19 mouse cellular contexts compared by ENCODE assay signal in genomic region chr17:14094165-14094564, GRCm38 (mm10). TPM values are rescaled to one million over a fixed set of nuclear protein-coding genes. Genes with fewer than 3 reads are reported as not detected.
DNase-seq lines count a peak whose midpoint lies in the region; ATAC-seq and TF ChIP-seq lines count a peak whose summit lies in the region.
"Not testable (repeated sequence)": the region's sequence is repeated elsewhere in the genome, so short reads cannot be mapped to it uniquely, and the experiment has no call there.
"Had no signal": no experiment of that assay in that cellular context is flagged by ENCODE, and none has a peak within 500 bp of the region (broad histone marks: within the 10 kb centered on the region; RNA-seq: fewer than 3 reads in every experiment).

No protein-coding gene starts in this region.

- DNase-seq in R1 (ENCODE audit: low read depth, low spot score): peak; percentile 30
- peak; percentile 61 for DNase-seq in heart, embryonic 10.5 days (ENCODE audit: low spot score)
- peak; percentile 22 to 31 for DNase-seq in kidney, adult 8-10 months
- peak; percentile 22 to 27 for DNase-seq in kidney, postnatal 36 days
- DNase-seq in liver, embryonic 11.5 days (ENCODE audit: low spot score); liver, embryonic 14.5 days (ENCODE audit: low read depth in 3 of 3, low spot score in 3 of 3): not testable (repeated sequence)

- not testable (repeated sequence) for H3K9me3 ChIP-seq in ES-Bruce4 (replicated peaks; ENCODE audit: control insufficient read depth, insufficient read depth, low read length, poor library complexity, severe bottlenecking); heart, embryonic 10.5 days; intestine, embryonic 16.5 days (ENCODE audit: control insufficient read depth, low read length); liver, embryonic 11.5 days (ENCODE audit: control insufficient read depth, low read length); liver, embryonic 14.5 days (ENCODE audit: control insufficient read depth, low read length)

- WGBS in heart, embryonic 10.5 days: 15% methylated on average over 4 of the region's 7 CpGs
- WGBS in intestine, embryonic 16.5 days: 42% methylated on average over 1 of the region's 7 CpGs
- WGBS in liver, embryonic 11.5 days: 36% methylated on average over 3 of the region's 7 CpGs
- 24% methylated on average over 3 of the region's 7 CpGs for WGBS in liver, embryonic 14.5 days (ENCODE audit: insufficient replicate concordance)

- TF ChIP-seq EP300 in ES-Bruce4 (IDR thresholded peaks at IDR 0.05; ENCODE audit: insufficient read depth, low read depth, low read length); liver, embryonic 14.5 days (IDR thresholded peaks at IDR 0.05; ENCODE audit: low read depth): not testable (repeated sequence)

- TF ChIP-seq CTCF in ES-Bruce4 (IDR thresholded peaks at IDR 0.05; ENCODE audit: low read depth, low read length); liver, embryonic 14.5 days (IDR thresholded peaks at IDR 0.05; ENCODE audit: low read depth): not testable (repeated sequence)

- not testable (repeated sequence) for H3K27ac ChIP-seq in ES-Bruce4 (ENCODE audit: insufficient read depth, low read length); heart, embryonic 10.5 days; intestine, embryonic 16.5 days (ENCODE audit: low read length); liver, embryonic 11.5 days (ENCODE audit: low read depth, low read length); liver, embryonic 14.5 days

- not testable (repeated sequence) for H3K4me2 ChIP-seq in intestine, embryonic 16.5 days (ENCODE audit: low read depth, low read length); liver, embryonic 11.5 days; liver, embryonic 14.5 days (ENCODE audit: low read depth)

- H3K4me3 ChIP-seq in ES-Bruce4 (ENCODE audit: low read depth, low read length): peak overlapping the region; percentile 37
- H3K4me3 ChIP-seq in heart, embryonic 10.5 days; intestine, embryonic 16.5 days (ENCODE audit: low read length); liver, embryonic 11.5 days (ENCODE audit: low read depth, low read length); liver, embryonic 14.5 days (ENCODE audit: insufficient read depth in 1 of 2, low read depth in 2 of 2, low read length in 2 of 2): not testable (repeated sequence)

- peak; percentile 65 for ATAC-seq in intestine, embryonic 16.5 days
- ATAC-seq in liver, embryonic 11.5 days (replicated peaks; ENCODE audit: low FRiP score): peak; percentile 53; the same call in 1 of the 2 replicates
- ATAC-seq in liver, embryonic 14.5 days (ENCODE audit: insufficient read depth): peak; percentile 28; the same call in 1 of the 2 replicates

- H3K27me3 ChIP-seq in ES-Bruce4 (ENCODE audit: control insufficient read depth, insufficient read depth, low read length, poor library complexity, severe bottlenecking); heart, embryonic 10.5 days (ENCODE audit: insufficient read depth, poor library complexity, severe bottlenecking); intestine, embryonic 16.5 days (replicated peaks; ENCODE audit: control insufficient read depth, insufficient read depth, low read length); liver, embryonic 11.5 days (replicated peaks; ENCODE audit: control insufficient read depth, insufficient read depth, low read length); liver, embryonic 14.5 days (ENCODE audit: control insufficient read depth, insufficient read depth, low read length): not testable (repeated sequence)

- H3K36me3 ChIP-seq in ES-Bruce4 (ENCODE audit: control insufficient read depth, insufficient read depth, low read length, poor library complexity, severe bottlenecking); heart, embryonic 10.5 days; intestine, embryonic 16.5 days (ENCODE audit: control insufficient read depth, insufficient read depth, low read length); liver, embryonic 11.5 days (ENCODE audit: control insufficient read depth, insufficient read depth, low read length); liver, embryonic 14.5 days (replicated peaks; ENCODE audit: control insufficient read depth, insufficient read depth, low read depth): not testable (repeated sequence)

- H3K4me1 ChIP-seq in ES-Bruce4 (ENCODE audit: control insufficient read depth, insufficient read depth, low read length); heart, embryonic 10.5 days; intestine, embryonic 16.5 days (ENCODE audit: control insufficient read depth, insufficient read depth, low read length); liver, embryonic 11.5 days (replicated peaks; ENCODE audit: control insufficient read depth, insufficient read depth, low read length); liver, embryonic 14.5 days (replicated peaks; ENCODE audit: control insufficient read depth in 2 of 2, insufficient read depth in 2 of 2, low read length in 1 of 2): not testable (repeated sequence)

- not testable (repeated sequence) for TF ChIP-seq POLR2A in ES-Bruce4 (IDR thresholded peaks at IDR 0.05; ENCODE audit: insufficient read depth, low read length)

- H3K9ac ChIP-seq in ES-Bruce4 (ENCODE audit: low read depth, poor library complexity, severe bottlenecking); intestine, embryonic 16.5 days (ENCODE audit: low read depth, low read length); liver, embryonic 11.5 days (ENCODE audit: low read depth, low read length); liver, embryonic 14.5 days (replicated peaks): not testable (repeated sequence)

RNA-seq across cellular contexts. Expression of gene Gm7358, which starts 34.8 kb away (rescaled TPM):
- polyA plus RNA-seq in ES-Bruce4 (2011; ENCODE audit: insufficient read depth, insufficient read length, low read depth, missing spikeins): not detected in 2 replicates
- not detected in 2 replicates for polyA plus RNA-seq in heart, embryonic 10.5 days (2016; fragmentation: Nextera tagmentation; extraction: Ambion mirVana)
- not detected in 2 replicates for polyA plus RNA-seq in intestine, embryonic 16.5 days (2015; fragmentation: Nextera tagmentation; extraction: Ambion mirVana)
- not detected in 2 replicates for polyA plus RNA-seq in liver, embryonic 11.5 days (2014; fragmentation: Nextera tagmentation; extraction: Ambion mirVana)
- not detected in 2 replicates for polyA plus RNA-seq in liver, embryonic 14.5 days (2012; rRNA removed)
- polyA plus RNA-seq in liver, embryonic 14.5 days (2014; fragmentation: Nextera tagmentation; extraction: Ambion mirVana): not detected in 2 replicates
- polyA plus RNA-seq: embryonic facial prominence, embryonic 12.5 days; embryonic facial prominence, embryonic 15.5 days; forebrain, embryonic 11.5 days; forebrain, embryonic 14.5 days; forebrain, postnatal 0 days; frontal cortex, adult 2 months; heart, embryonic 12.5 days; heart, embryonic 15.5 days; hindbrain, embryonic 10.5 days; hindbrain, embryonic 13.5 days; hindbrain, embryonic 16.5 days had no signal
